ENCODE assay signal across 22 mouse cellular contexts in genomic region chr11:84373122-84373521, GRCm38 (mm10).
DNase-seq lines count a peak whose midpoint lies in the region; ATAC-seq and TF ChIP-seq lines count a peak whose summit lies in the region.
"Had no signal": no experiment of that assay in that cellular context is flagged by ENCODE, and none has a peak within 500 bp of the region (broad histone marks: within the 10 kb centered on the region; RNA-seq: fewer than 3 reads in every experiment).

No protein-coding gene starts in this region.

- TF ChIP-seq CTCF in hindbrain, postnatal 0 days (IDR thresholded peaks at IDR 0.05; ENCODE audit: low read depth) = no peak
- TF ChIP-seq CTCF in C2C12 (IDR thresholded peaks at IDR 0.05; ENCODE audit: control insufficient read depth, insufficient read depth, insufficient read length) = no peak

- H3K79me3 ChIP-seq in C2C12 (ENCODE audit: low read depth) = no peaks in the 10 kb centered on the region

- no peak overlapping the region for H3K4me3 ChIP-seq in hindbrain, embryonic 10.5 days
- no peak overlapping the region for H3K4me3 ChIP-seq in hindbrain, postnatal 0 days (ENCODE audit: low read length)
- no peak overlapping the region for H3K4me3 ChIP-seq in midbrain, embryonic 13.5 days (replicated peaks)
- H3K4me3 ChIP-seq in midbrain, embryonic 10.5 days = no peak overlapping the region
- no peak overlapping the region for H3K4me3 ChIP-seq in C2C12 (ENCODE audit: insufficient read depth, poor library complexity, severe bottlenecking)
- H3K4me3 ChIP-seq in intestine, embryonic 16.5 days (ENCODE audit: low read length) = no peak overlapping the region
- no peak overlapping the region for H3K4me3 ChIP-seq in forebrain, embryonic 11.5 days (ENCODE audit: low read depth, low read length)
- H3K4me3 ChIP-seq: forebrain, embryonic 10.5 days; gastrocnemius, adult 2 months had no signal

- no peak overlapping the region for H3ac ChIP-seq in C2C12 (ENCODE audit: control insufficient read depth, insufficient read length, low read depth)

- H3K9ac ChIP-seq in hindbrain, postnatal 0 days (replicated peaks; ENCODE audit: low read length) = no peak overlapping the region
- no peak overlapping the region for H3K9ac ChIP-seq in midbrain, embryonic 13.5 days (replicated peaks)
- no peak overlapping the region for H3K9ac ChIP-seq in intestine, embryonic 16.5 days (ENCODE audit: low read depth, low read length)
- no peak overlapping the region for H3K9ac ChIP-seq in forebrain, embryonic 11.5 days (ENCODE audit: low read length)
- H3K9ac ChIP-seq: forebrain, postnatal 0 days had no signal

- H3K27me3 ChIP-seq in hindbrain, embryonic 10.5 days (ENCODE audit: insufficient read depth, poor library complexity, severe bottlenecking) = no peaks in the 10 kb centered on the region
- H3K27me3 ChIP-seq in hindbrain, postnatal 0 days (ENCODE audit: insufficient read depth, low read length) = no peaks in the 10 kb centered on the region
- no peaks in the 10 kb centered on the region for H3K27me3 ChIP-seq in midbrain, embryonic 13.5 days
- H3K27me3 ChIP-seq in midbrain, embryonic 10.5 days (ENCODE audit: low read depth, poor library complexity, severe bottlenecking) = peaks cover 17% of the 10 kb centered on the region; the same call in 1 of the 2 replicates
- H3K27me3 ChIP-seq in C2C12 (ENCODE audit: control insufficient read depth, insufficient read depth, insufficient read length) = no peaks in the 10 kb centered on the region
- H3K27me3 ChIP-seq in intestine, embryonic 16.5 days (replicated peaks; ENCODE audit: control insufficient read depth, insufficient read depth, low read length) = no peaks in the 10 kb centered on the region
- H3K27me3 ChIP-seq in forebrain, embryonic 11.5 days (ENCODE audit: control insufficient read depth, insufficient read depth, low read length) = no peaks in the 10 kb centered on the region; the same call in 1 of the 2 replicates
- H3K27me3 ChIP-seq: CH12.LX had no signal

- H3K79me2 ChIP-seq in C2C12 (ENCODE audit: control insufficient read depth, insufficient read depth) = no peaks in the 10 kb centered on the region

- H3K4me1 ChIP-seq in hindbrain, embryonic 10.5 days (replicated peaks) = peaks cover 12% of the 10 kb centered on the region
- H3K4me1 ChIP-seq in hindbrain, postnatal 0 days (ENCODE audit: insufficient read depth, low read length) = peaks cover 4% of the 10 kb centered on the region
- H3K4me1 ChIP-seq in midbrain, embryonic 13.5 days (replicated peaks) = peaks cover 40% of the 10 kb centered on the region
- H3K4me1 ChIP-seq in midbrain, embryonic 10.5 days = peaks cover 33% of the 10 kb centered on the region
- H3K4me1 ChIP-seq in intestine, embryonic 16.5 days (ENCODE audit: control insufficient read depth, insufficient read depth, low read length) = no peaks in the 10 kb centered on the region
- H3K4me1 ChIP-seq in forebrain, embryonic 11.5 days (replicated peaks; ENCODE audit: control insufficient read depth, insufficient read depth, low read length) = peaks cover 7% of the 10 kb centered on the region; the same call in 1 of the 2 replicates

- H3K27ac ChIP-seq in hindbrain, embryonic 10.5 days = peak overlapping the region; percentile 31; the same call in 1 of the 2 replicates
- no peak overlapping the region for H3K27ac ChIP-seq in hindbrain, postnatal 0 days
- peak overlapping the region; percentile 37; the same call in 1 of the 2 replicates for H3K27ac ChIP-seq in midbrain, embryonic 13.5 days
- no peak overlapping the region for H3K27ac ChIP-seq in midbrain, embryonic 10.5 days (replicated peaks)
- no peak overlapping the region; the same call in 1 of the 2 replicates for H3K27ac ChIP-seq in intestine, embryonic 16.5 days (ENCODE audit: low read length)
- H3K27ac ChIP-seq in forebrain, embryonic 11.5 days (ENCODE audit: low read depth, low read length) = no peak overlapping the region
- H3K27ac ChIP-seq: forebrain, embryonic 10.5 days; gastrocnemius, adult 2 months had no signal

- no peak for ATAC-seq in hindbrain, postnatal 0 days
- no peak for ATAC-seq in midbrain, embryonic 13.5 days
- ATAC-seq in intestine, embryonic 16.5 days = peak; percentile 90
- no peak for ATAC-seq in forebrain, embryonic 11.5 days (replicated peaks; ENCODE audit: low FRiP score)
- ATAC-seq: forebrain, embryonic 14.5 days; forebrain, postnatal 0 days had no signal

- H3K36me3 ChIP-seq in hindbrain, embryonic 10.5 days = peaks cover 36% of the 10 kb centered on the region
- H3K36me3 ChIP-seq in hindbrain, postnatal 0 days (ENCODE audit: insufficient read depth, low read length) = peaks cover 6% of the 10 kb centered on the region; the same call in 1 of the 2 replicates
- peaks cover 10% of the 10 kb centered on the region; the same call in 1 of the 2 replicates for H3K36me3 ChIP-seq in midbrain, embryonic 13.5 days
- H3K36me3 ChIP-seq in midbrain, embryonic 10.5 days = peaks cover 38% of the 10 kb centered on the region
- peaks cover 34% of the 10 kb centered on the region for H3K36me3 ChIP-seq in C2C12 (ENCODE audit: control insufficient read depth, insufficient read depth)
- 0 out of 2 replicates have a peak, but pooled peaks cover 2% of the 10 kb centered on the region for H3K36me3 ChIP-seq in intestine, embryonic 16.5 days (ENCODE audit: control insufficient read depth, insufficient read depth, low read length)
- H3K36me3 ChIP-seq in forebrain, embryonic 11.5 days (ENCODE audit: control insufficient read depth, insufficient read depth, low read length) = no peaks in the 10 kb centered on the region

- no peaks in the 10 kb centered on the region for H3K9me3 ChIP-seq in hindbrain, embryonic 10.5 days
- no peaks in the 10 kb centered on the region for H3K9me3 ChIP-seq in hindbrain, postnatal 0 days (ENCODE audit: low read length)
- H3K9me3 ChIP-seq in midbrain, embryonic 13.5 days = no peaks in the 10 kb centered on the region
- no peaks in the 10 kb centered on the region for H3K9me3 ChIP-seq in midbrain, embryonic 10.5 days (replicated peaks)
- H3K9me3 ChIP-seq in intestine, embryonic 16.5 days (ENCODE audit: control insufficient read depth, low read length) = no peaks in the 10 kb centered on the region
- H3K9me3 ChIP-seq in forebrain, embryonic 11.5 days (ENCODE audit: control insufficient read depth, low read length) = no peaks in the 10 kb centered on the region
- H3K9me3 ChIP-seq: forebrain, embryonic 10.5 days; G1E had no signal

- DNase-seq in hindbrain, embryonic 10.5 days (ENCODE audit: low spot score) = no peak
- no peak for DNase-seq in hindbrain, postnatal 0 days (ENCODE audit: low spot score)
- no peak for DNase-seq in midbrain, embryonic 10.5 days (ENCODE audit: low spot score)
- DNase-seq in forebrain, embryonic 11.5 days (ENCODE audit: low spot score) = no peak
- no peak for DNase-seq in layer of hippocampus, adult 9-11 months
- DNase-seq: adrenal gland, adult 8-10 months; adrenal gland, postnatal 25 days; cerebellum, adult 11-12 months; cerebellum, adult 8-10 months; cerebellum, postnatal 10 days; cerebellum, postnatal 36 days; forebrain, postnatal 0 days; gastrocnemius, adult 2 months; gastrocnemius, postnatal 14 days had no signal

- H3K4me2 ChIP-seq in hindbrain, postnatal 0 days (ENCODE audit: low read depth, low read length) = no peak overlapping the region
- no peak overlapping the region for H3K4me2 ChIP-seq in midbrain, embryonic 13.5 days (replicated peaks)
- no peak overlapping the region for H3K4me2 ChIP-seq in intestine, embryonic 16.5 days (ENCODE audit: low read depth, low read length)
- H3K4me2 ChIP-seq in forebrain, embryonic 11.5 days (ENCODE audit: low read depth, low read length, severe bottlenecking) = no peak overlapping the region
- H3K4me2 ChIP-seq: heart, embryonic 11.5 days had no signal

- WGBS in hindbrain, embryonic 10.5 days = 93% methylated on average over 4 of the region's 4 CpGs
- WGBS in hindbrain, postnatal 0 days = 79% methylated on average over 4 of the region's 4 CpGs
- 81% methylated on average over 4 of the region's 4 CpGs for WGBS in midbrain, embryonic 13.5 days
- 90% methylated on average over 4 of the region's 4 CpGs for WGBS in midbrain, embryonic 10.5 days
- 82% methylated on average over 4 of the region's 4 CpGs for WGBS in intestine, embryonic 16.5 days
- 87% methylated on average over 4 of the region's 4 CpGs for WGBS in forebrain, embryonic 11.5 days

TF ChIP-seq in C2C12, 6 proteins besides CTCF, POLR2A, EP300 and RAD21:
- TF ChIP-seq MYOD1 (IDR thresholded peaks at IDR 0.05; ENCODE audit: control insufficient read depth, insufficient read length, low read depth) = peak; percentile 9
- no peak for TF ChIP-seq CEBPB (IDR thresholded peaks at IDR 0.05; ENCODE audit: low read depth)
TF ChIP-seq in C2C12: peak in this region for 1.

Comparison
In these comparisons a context has a peak if more than half of its experiments do, and no peak if none do; other contexts are left out.
1. H3K27ac ChIP-seq: peak in hindbrain, embryonic 10.5 days (single experiment) and midbrain, embryonic 13.5 days (single experiment); none in hindbrain, postnatal 0 days (single experiment), midbrain, embryonic 10.5 days (single experiment), intestine, embryonic 16.5 days (single experiment) and forebrain, embryonic 11.5 days (single experiment).